Mouse (Mus musculus): Measurements from ENCODE around the gene Exoc7. TPM values are rescaled to one million over a fixed set of nuclear protein-coding genes. Genes with fewer than 3 reads are reported as not detected.

The Exoc7 gene
- total RNA-seq, 2 experiments from 2014 or later, result 7.8 to 34.6 TPM

- no peak for ATAC-seq (replicated peaks; ENCODE audit: low FRiP score, poor library complexity, severe bottlenecking)
Measured at GRCm38 (mm10) chr11:116250898-116251297, 56.1 kb downstream of the Exoc7 start.

- ATAC-seq (replicated peaks; ENCODE audit: low FRiP score, poor library complexity, severe bottlenecking), result no peak
Measured at GRCm38 (mm10) chr11:116247502-116248222, 59.4 kb downstream of the Exoc7 start.

GRCm38 (mm10) chr11:116245616-116246015 lies 61.4 kb downstream of the Exoc7 start:
- ATAC-seq (replicated peaks; ENCODE audit: low FRiP score, poor library complexity, severe bottlenecking), result no peak

GRCm38 (mm10) chr11:116244580-116244979 lies 62.5 kb downstream of the Exoc7 start:
- no peak for ATAC-seq (replicated peaks; ENCODE audit: low FRiP score, poor library complexity, severe bottlenecking)

GRCm38 (mm10) chr11:116241744-116242235 lies 65.2 kb downstream of the Exoc7 start:
- ATAC-seq (replicated peaks; ENCODE audit: low FRiP score, poor library complexity, severe bottlenecking), result no peak

- no peak for ATAC-seq (replicated peaks; ENCODE audit: low FRiP score, poor library complexity, severe bottlenecking)
Measured at GRCm38 (mm10) chr11:116239797-116240196, 67.2 kb downstream of the Exoc7 start.

Other genes with a start within 250 kb of the Exoc7 start
- gene Unc13d, start 229.3 kb downstream of the Exoc7 start, total RNA-seq (2015; ENCODE audit: low replicate concordance), result 4.2 and 4.8 TPM in 2 replicates
- gene Unc13d, start 229.3 kb downstream of the Exoc7 start, total RNA-seq (2017; ENCODE audit: low replicate concordance), result 4.3 and 7.0 TPM in 2 replicates
- 105 and 125 TPM in 2 replicates for gene Wbp2, start 220.2 kb downstream of the Exoc7 start, total RNA-seq (2015; ENCODE audit: low replicate concordance)
- gene Wbp2, start 220.2 kb downstream of the Exoc7 start, total RNA-seq (2017; ENCODE audit: low replicate concordance), result 58.0 and 68.8 TPM in 2 replicates
- 1.0 and 2.5 TPM in 2 replicates for gene Trim47, start 180.0 kb downstream of the Exoc7 start, total RNA-seq (2015; ENCODE audit: low replicate concordance)
- gene Trim47, start 180.0 kb downstream of the Exoc7 start, total RNA-seq (2017; ENCODE audit: low replicate concordance), result 1.3 TPM in 1 of 2 replicates, not detected in the other
- gene Trim65, start 176.1 kb downstream of the Exoc7 start, total RNA-seq (2015; ENCODE audit: low replicate concordance), result 0.38 and 2.3 TPM in 2 replicates
- 0.28 and 3.3 TPM in 2 replicates for gene Trim65, start 176.1 kb downstream of the Exoc7 start, total RNA-seq (2017; ENCODE audit: low replicate concordance)
- gene Mrpl38, start 168.4 kb downstream of the Exoc7 start, total RNA-seq (2015; ENCODE audit: low replicate concordance), result 10.0 and 19.8 TPM in 2 replicates
- gene Mrpl38, start 168.4 kb downstream of the Exoc7 start, total RNA-seq (2017; ENCODE audit: low replicate concordance), result 5.2 and 6.7 TPM in 2 replicates
- gene Fbf1, start 139.1 kb downstream of the Exoc7 start, total RNA-seq (2015; ENCODE audit: low replicate concordance), result 6.1 and 14.6 TPM in 2 replicates
- 6.0 and 6.7 TPM in 2 replicates for gene Fbf1, start 139.1 kb downstream of the Exoc7 start, total RNA-seq (2017; ENCODE audit: low replicate concordance)
- 10.4 and 14.4 TPM in 2 replicates for gene Ten1, start 108.4 kb downstream of the Exoc7 start, total RNA-seq (2015; ENCODE audit: low replicate concordance)
- gene Ten1, start 108.4 kb downstream of the Exoc7 start, total RNA-seq (2017; ENCODE audit: low replicate concordance), result 2.7 and 6.4 TPM in 2 replicates
- 8.3 and 8.6 TPM in 2 replicates for gene Acox1, start 108.2 kb downstream of the Exoc7 start, total RNA-seq (2015; ENCODE audit: low replicate concordance)
- gene Acox1, start 108.2 kb downstream of the Exoc7 start, total RNA-seq (2017; ENCODE audit: low replicate concordance), result 11.3 and 12.7 TPM in 2 replicates
- gene Evpl, start 69.2 kb downstream of the Exoc7 start, total RNA-seq (2015; ENCODE audit: low replicate concordance), result not detected in 2 replicates
- gene Evpl, start 69.2 kb downstream of the Exoc7 start, total RNA-seq (2017; ENCODE audit: low replicate concordance), result 0.09 and 0.56 TPM in 2 replicates
- 7.5 and 11.7 TPM in 2 replicates for gene Srp68, start 33.0 kb downstream of the Exoc7 start, total RNA-seq (2015; ENCODE audit: low replicate concordance)
- gene Srp68, start 33.0 kb downstream of the Exoc7 start, total RNA-seq (2017; ENCODE audit: low replicate concordance), result 8.5 and 15.1 TPM in 2 replicates
- gene Galr2, start 26.3 kb downstream of the Exoc7 start, total RNA-seq (2015; ENCODE audit: low replicate concordance), result not detected in 2 replicates
- not detected in 2 replicates for gene Galr2, start 26.3 kb downstream of the Exoc7 start, total RNA-seq (2017; ENCODE audit: low replicate concordance)
- not detected in 2 replicates for gene Foxj1, start 28.2 kb upstream of the Exoc7 start, total RNA-seq (2015; ENCODE audit: low replicate concordance)
- gene Foxj1, start 28.2 kb upstream of the Exoc7 start, total RNA-seq (2017; ENCODE audit: low replicate concordance), result not detected in 2 replicates
- gene Rnf157, start 105.8 kb upstream of the Exoc7 start, total RNA-seq (2015; ENCODE audit: low replicate concordance), result 0.63 and 1.7 TPM in 2 replicates
- gene Rnf157, start 105.8 kb upstream of the Exoc7 start, total RNA-seq (2017; ENCODE audit: low replicate concordance), result 2.0 and 2.1 TPM in 2 replicates
- 46.6 and 59.0 TPM in 2 replicates for gene Ubald2, start 126.9 kb upstream of the Exoc7 start, total RNA-seq (2015; ENCODE audit: low replicate concordance)
- gene Ubald2, start 126.9 kb upstream of the Exoc7 start, total RNA-seq (2017; ENCODE audit: low replicate concordance), result 27.0 and 41.7 TPM in 2 replicates
- gene Qrich2, start 159.0 kb upstream of the Exoc7 start, total RNA-seq (2015; ENCODE audit: low replicate concordance), result not detected in 2 replicates
- gene Qrich2, start 159.0 kb upstream of the Exoc7 start, total RNA-seq (2017; ENCODE audit: low replicate concordance), result 0.17 TPM in 1 of 2 replicates, not detected in the other
- 9.8 and 11.1 TPM in 2 replicates for gene Prpsap1, start 187.0 kb upstream of the Exoc7 start, total RNA-seq (2015; ENCODE audit: low replicate concordance)
- gene Prpsap1, start 187.0 kb upstream of the Exoc7 start, total RNA-seq (2017; ENCODE audit: low replicate concordance), result 9.2 and 14.1 TPM in 2 replicates
- 14.2 and 15.9 TPM in 2 replicates for gene Sphk1, start 223.7 kb upstream of the Exoc7 start, total RNA-seq (2015; ENCODE audit: low replicate concordance)
- 45.3 and 46.3 TPM in 2 replicates for gene Sphk1, start 223.7 kb upstream of the Exoc7 start, total RNA-seq (2017; ENCODE audit: low replicate concordance)